Mouse (Mus musculus): ENCODE data around the gene Bcl9l.

The Bcl9l gene

DNA sequence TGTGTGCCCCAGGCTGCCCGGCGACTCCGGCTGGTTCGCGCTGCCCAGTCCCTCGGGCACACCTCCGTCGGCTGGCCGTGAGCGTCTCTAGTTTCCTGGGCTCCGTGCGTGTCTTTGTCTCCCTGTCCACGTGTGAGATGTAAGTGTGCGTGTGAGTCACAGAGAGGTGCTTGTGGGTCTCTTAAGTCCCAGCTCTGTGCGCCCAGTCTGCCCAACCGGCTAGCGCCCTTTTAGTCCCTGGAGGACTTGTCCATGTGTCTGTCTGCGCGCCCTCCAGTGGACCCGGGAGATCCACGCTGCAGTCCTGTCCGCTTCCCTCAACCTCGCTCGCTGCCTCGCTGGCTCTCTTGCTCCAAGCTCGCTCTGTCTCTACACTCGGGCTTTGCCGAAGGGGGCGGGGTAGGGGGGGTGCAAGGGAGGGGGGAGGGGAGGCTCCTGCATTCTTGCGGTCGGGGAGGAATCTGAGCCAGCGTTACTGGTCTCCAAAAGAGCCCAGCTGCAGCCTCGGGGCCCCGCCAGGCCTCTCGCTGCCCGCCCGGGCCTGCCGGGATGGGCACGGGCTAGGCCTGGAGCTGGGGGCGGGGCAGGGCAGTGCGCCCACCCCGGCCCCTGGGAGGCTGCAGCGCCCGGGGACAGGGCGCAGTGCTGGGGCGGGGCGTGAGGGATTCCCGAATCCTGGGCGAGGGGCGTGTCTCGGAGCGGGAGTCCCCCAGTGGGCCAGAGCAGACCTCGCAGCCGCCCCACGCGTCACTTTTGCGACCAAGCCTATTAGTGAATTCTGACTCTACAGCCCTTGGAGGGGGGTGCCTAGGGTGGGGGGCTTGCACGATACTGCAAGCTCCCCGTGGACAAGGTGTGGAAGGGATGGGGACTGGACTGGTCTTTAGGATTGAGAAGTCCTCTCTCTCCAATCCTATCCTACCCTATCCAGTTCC lies 16.1 kb downstream of the Bcl9l start:
- peak; percentile 72 for DNase-seq

DNA sequence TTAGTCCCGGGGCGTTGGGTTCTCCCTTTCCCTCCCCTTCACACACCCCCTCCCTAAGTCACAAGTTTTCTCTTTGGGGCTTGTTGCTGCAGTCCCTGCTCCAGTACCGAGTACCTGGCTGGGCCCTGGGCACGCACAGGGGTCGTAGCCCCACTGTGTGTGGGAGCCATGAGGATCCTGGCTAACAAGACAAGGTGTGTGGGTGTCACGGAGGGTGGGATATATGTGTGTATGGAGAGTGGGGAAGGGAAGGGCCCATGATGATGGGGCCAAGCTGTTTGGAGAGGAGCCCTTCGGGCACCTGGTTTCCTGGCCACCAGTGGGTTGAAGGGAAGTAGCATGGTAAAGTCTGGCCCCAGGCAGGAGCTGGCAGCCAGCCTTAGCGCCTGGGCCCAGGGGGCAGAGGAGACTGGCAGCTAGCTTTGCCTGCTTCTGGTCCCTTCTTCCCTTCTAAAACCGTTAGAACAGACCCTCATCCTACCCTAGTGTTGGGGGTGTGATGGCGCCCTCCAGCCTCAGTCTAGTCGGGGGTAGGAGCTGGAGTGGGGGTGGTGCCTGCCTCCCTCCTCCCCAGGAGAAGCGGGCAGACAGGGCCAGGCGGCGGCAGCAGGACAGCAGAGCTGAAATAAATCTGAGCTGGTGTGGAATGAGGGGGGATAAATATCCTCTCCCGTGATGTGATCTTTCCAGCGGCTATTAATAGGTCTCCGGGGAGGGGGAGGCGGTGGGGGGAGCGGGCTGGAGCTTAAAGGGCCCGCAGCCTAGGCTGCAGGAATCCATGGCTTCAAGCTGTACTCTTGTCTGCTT lies 16.9 kb downstream of the Bcl9l start:
- DNase-seq, result peak; percentile 80

DNA sequence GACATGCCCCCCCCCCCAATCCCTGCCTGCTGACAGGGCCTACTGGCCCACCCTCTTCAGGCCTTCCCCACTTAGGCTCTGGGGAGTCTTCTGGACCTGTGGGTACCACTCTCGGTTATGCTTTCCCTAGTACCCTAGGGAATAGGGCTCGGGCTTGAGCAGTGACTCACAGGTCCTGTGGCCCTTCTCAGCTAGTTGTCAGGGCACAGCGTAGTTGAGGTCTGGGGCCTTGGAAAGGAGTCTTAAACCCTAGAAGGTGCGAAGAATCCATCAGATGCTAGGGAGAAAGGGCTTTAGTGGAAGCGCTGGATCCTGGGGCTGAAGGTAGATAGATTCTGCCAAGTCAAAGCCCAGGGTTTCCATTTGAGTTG lies 17.5 kb downstream of the Bcl9l start:
- DNase-seq, result peak; percentile 37

DNA sequence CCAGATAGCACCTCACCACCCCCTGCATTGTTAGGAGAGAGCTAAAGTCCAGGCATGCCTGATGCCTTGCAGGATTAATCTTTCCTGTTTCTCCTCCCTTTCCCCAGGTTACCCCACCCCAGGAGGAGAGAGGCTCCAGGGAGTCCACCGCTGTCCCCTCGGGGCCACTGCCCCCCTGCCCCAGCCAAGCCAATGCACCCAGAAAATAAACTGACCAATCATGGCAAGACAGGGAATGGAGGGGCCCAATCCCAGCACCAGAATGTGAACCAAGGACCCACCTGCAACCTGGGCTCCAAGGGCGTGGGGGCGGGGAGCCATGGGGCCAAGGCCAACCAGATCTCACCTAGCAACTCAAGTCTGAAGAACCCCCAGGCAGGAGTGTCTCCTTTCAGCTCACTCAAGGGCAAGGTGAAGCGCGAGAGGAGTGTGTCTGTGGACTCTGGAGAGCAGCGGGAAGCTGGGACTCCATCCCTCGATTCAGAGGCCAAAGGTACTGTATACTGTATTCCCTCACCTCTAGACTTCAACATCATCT lies 18.1 kb downstream of the Bcl9l start:
- peak; percentile 57 for DNase-seq

DNA sequence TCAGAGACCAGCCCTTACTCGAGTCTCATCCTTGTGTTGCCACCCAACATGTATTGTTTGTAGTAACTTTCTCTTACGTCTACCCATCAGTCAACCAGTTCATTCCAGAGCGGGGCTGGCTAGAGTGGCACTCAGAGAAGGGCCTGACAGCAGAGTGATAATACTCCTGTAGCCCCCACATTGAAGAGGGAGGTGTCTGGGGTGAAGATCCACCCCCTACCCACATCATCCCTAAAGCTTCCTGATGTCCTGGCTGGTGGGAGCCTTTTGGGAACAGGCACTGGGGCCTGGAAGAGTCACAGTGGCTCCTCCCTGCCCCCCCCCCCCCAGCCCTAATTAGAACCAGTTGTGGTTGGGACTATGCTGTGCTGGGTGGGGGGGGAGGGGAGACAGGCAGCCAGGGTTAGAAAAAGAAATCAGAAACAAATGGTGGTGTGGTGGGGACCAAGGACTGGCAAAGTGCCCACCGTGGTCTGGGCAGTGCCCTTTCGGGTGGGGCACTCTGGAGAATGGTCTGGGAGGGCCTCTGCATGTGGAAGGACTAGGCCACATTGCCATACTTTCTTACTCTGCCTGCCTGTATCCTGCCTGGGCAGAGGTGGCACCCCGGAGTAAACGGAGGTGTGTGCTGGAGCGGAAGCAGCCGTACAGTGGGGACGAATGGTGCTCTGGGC lies 18.7 kb downstream of the Bcl9l start:
- peak; percentile 53 for DNase-seq

DNA sequence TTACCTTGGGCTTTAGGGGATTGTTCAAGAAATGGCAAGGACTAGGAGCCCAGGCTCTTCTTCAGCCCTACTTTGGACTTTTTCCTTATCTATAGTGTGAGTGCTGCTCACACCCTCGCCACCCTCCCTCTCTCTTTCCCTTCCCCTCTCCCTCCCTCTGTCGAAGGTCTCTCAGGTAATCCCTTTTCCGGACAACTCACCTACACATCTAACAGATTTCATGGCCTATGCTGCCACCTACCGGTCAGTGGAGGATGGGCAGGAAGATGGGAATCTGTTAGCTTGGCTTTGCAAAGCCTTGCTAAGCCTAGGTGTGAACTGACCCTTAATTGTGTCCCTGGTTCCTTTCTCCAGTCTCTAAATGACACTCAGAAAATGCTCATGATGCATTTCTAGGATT lies 19.4 kb downstream of the Bcl9l start:
- peak; percentile 83 for DNase-seq

DNA sequence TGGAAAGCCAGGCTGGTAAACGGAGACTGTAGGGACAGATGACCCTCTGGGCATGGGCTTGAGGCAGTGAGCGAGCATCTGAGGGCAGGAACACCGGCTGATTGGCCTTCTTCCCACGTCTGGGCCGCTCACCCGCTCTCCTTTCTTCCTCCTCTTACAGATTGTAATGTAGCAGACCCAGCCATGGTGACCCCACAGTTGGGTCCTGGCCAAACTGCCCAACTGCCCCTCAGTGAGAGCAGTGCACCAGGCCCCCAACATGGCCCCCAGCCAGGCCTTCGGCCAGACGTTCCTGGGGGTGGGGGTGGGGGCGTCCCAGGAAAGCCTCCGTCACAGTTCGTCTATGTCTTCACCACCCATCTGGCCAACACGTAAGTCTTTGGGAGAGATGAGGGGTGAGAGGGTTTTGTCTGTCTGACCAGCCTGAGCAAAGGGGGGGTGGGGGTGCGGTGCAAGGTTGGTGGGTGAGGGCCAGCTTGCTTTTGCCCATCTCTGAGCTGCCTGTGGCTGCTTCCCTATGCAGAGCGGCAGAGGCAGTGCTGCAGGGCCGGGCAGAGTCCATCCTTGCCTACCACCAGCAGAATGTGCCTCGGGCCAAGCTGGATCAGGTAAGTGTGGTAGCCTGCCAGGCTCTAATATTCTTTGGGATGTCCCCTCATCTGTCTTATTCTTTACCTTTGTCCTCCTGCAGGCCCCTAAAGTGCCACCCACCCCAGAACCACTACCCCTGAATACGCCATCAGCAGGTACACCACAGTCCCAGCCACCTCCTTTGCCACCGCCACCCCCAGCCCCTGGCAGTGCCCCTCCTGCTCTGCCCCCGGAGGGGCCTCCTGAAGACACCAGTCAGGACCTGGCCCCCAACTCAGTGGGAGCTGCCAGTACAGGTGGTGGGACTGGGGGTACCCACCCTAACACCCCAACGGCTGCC lies 22.5 kb downstream of the Bcl9l start:
- DNase-seq, result peak; percentile 63

DNA sequence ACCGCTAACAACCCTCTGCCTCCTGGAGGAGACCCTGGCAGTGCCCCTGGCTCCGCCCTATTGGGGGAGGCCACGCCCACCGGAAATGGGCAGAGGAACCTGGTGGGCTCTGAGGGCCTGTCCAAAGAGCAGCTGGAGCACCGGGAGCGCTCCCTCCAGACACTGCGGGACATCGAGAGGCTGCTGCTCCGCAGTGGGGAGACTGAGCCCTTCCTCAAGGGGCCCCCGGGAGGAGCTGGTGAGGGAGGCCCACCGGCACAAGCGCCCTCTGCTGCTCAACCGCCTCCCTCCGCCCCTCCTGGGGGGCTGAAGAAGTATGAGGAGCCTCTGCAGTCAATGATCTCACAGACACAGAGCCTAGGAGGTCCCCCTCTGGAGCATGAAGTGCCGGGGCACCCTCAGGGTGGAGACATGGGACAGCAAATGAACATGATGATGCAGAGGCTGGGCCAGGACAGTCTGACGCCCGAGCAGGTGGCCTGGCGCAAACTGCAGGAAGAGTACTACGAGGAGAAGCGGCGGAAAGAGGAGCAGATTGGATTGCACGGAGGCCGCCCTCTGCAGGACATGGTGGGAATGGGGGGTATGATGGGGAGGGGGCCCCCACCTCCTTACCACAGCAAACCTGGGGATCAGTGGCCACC lies 23.3 kb downstream of the Bcl9l start:
- peak; percentile 65 for DNase-seq

DNA sequence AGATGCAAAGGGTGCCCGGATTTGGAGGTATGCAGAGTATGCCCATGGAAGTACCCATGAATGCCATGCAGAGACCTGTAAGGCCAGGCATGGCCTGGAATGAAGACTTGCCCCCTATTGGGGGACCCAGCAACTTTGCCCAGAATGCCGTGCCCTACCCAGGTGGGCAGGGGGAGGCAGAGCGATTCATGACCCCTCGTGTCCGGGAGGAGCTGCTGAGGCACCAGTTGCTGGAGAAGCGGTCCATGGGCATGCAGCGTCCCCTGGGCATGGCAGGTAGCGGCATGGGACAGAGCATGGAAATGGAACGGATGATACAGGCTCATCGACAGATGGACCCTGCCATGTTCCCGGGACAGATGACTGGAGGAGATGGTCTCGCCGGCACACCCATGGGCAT lies 23.9 kb downstream of the Bcl9l start:
- no peak for DNase-seq

DNA sequence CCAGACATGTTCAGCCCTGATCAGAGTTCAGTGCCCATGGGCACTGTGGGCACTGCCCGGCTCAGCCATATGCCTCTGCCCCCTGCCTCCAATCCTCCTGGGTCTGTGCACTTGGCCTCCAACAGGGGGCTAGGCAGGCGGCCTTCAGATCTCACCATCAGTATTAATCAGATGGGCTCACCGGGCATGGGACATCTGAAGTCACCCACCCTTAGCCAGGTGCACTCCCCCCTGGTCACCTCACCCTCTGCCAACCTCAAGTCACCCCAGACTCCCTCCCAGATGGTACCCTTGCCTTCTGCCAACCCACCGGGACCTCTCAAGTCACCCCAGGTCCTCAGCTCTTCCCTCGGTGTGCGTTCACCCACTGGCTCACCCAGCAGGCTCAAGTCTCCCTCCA lies 24.7 kb downstream of the Bcl9l start:
- no peak for DNase-seq

DNA sequence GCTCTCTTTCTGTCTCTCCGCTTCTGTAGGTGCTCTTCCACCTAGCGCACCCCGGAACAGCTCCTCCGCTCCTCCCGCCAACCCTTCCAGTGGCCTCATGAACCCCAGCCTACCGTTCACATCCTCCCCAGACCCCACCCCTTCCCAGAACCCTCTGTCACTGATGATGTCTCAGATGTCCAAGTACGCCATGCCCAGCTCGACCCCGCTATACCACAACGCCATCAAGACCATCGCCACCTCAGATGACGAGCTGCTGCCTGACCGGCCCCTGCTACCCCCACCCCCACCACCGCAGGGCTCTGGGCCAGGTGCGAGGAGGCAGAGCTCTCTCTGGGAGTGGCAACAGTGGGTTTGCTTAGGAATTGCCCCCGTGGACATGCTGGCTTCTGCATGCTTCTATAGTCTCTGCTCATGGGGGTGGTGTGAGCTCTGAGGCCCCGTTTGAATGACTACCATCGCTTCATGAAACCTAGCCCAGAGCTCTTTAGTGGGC lies 25.5 kb downstream of the Bcl9l start:
- peak; percentile 51 for DNase-seq

DNA sequence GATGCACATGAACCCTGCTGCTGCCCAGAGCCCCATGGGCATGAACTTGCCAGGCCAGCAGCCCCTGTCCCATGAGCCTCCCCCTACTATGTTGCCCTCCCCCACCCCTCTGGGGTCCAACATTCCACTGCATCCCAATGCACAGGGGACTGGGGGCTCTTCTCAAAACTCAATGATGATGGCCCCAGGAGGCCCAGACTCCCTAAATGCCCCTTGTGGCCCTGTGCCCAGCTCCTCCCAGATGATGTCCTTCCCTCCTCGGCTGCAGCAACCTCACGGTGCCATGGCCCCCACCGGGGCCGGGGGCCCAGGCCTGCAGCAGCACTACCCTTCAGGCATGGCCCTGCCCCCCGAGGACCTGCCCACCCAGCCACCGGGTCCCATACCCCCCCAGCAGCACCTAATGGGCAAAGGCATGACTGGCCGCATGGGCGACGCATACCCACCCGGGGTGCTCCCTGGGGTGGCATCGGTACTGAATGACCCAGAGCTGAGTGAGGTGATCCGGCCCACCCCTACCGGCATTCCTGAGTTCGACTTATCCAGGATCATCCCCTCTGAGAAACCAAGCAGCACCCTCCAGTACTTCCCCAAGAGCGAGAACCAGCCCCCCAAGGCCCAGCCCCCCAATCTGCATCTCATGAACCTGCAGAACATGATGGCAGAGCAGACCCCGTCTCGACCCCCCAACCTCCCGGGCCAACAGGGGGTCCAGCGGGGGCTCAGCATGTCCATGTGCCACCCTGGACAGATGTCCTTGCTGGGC lies 26.3 kb downstream of the Bcl9l start:
- DNase-seq, result peak; percentile 66

DNA sequence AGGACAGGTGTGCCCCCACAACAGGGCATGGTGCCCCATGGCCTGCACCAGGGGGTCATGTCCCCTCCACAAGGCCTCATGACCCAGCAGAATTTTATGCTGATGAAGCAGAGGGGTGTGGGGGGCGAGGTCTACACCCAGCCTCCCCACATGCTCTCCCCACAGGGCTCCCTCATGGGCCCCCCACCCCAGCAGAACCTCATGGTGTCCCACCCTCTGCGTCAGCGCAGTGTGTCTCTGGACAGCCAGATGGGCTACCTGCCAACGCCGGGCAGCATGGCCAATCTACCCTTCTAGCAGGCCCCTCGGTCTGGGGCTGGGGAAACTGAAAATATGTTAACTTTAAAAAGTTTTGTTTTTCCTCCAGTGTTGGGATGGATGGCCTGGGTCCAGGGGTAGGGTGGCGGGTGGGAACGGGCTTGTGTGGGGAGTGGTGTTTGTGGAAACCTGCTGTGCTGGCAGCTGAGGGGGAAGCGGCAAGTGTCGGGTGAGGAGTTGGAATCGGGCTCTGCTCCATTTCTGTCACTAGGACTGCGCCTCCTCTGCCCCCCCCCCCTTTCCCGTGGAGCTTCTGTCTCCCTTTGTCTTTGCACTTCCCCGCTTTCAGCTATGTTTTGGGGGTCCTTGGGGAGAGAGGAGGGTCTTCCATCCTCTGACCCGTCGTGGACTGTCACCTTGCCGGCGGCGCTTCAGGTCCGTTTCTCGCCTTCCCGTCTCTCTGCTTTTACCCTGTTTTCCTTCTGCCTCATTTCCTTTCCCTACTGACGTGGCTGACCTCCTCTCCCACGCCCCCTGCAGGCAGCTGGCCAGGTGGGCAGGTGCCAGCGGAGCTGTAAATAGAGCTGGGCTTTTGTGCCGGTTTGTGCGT lies 27.1 kb downstream of the Bcl9l start:
- DNase-seq, result peak; percentile 91

DNA sequence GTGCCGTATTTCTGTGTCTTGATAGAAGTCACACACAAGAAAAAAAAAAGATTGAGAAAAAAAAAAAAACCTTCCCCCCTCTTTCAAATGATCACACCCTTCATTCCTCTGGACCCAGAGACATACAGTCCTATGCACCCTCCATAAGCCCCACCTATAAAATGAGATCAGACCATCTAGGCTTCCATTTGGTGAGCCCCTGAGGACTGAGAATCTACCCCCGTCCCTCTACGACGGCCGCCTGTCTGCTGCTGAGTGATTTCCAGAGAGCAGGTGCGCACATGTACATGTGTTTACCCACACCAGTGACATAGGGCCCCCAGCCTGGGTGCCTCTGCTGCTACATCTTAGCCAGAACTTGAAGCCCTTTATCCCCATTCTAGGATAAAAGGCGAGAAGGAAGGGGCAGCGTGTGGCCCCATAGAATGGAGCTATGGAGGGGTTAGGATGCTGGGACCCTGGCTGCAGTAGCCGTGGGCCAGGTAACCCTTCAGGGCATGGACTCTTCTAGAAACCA lies 27.8 kb downstream of the Bcl9l start:
- peak; percentile 49 for DNase-seq

DNA sequence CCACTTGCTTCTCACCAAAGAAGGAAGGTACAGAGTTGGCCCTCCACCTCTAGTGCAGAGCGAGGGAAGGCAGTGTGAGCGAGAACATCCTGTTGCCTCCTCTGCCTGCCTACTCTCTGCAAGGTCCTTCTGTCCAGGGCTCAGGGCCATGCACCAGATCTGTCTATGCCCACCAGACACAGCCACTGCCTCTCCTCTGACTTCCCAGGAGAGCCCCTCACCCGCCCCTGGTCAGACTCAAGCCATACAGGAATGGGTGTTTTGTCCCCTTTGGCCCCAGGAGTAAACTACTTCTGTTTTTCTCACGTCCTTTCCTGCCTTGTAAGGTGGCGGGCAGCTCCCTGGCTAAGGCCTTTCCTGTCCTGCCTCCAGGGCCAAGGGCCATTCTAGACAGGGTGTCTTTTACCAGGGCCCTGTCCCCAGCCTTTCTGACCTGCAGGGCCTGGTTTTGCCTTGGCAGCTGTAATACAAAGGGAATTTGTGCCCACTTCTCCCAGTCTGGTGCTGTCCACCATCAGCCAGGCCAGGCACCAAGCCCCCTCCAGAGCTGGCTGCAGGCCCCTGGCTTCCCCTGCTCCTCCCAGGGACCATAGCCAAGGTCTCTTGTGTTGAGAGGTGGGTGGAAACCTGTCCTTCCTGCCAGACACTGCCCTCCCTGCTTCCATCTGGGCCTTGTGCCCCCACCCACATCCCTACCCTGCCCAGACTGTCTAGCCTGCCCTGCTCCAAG lies 28.4 kb downstream of the Bcl9l start:
- peak; percentile 82 for DNase-seq

DNA sequence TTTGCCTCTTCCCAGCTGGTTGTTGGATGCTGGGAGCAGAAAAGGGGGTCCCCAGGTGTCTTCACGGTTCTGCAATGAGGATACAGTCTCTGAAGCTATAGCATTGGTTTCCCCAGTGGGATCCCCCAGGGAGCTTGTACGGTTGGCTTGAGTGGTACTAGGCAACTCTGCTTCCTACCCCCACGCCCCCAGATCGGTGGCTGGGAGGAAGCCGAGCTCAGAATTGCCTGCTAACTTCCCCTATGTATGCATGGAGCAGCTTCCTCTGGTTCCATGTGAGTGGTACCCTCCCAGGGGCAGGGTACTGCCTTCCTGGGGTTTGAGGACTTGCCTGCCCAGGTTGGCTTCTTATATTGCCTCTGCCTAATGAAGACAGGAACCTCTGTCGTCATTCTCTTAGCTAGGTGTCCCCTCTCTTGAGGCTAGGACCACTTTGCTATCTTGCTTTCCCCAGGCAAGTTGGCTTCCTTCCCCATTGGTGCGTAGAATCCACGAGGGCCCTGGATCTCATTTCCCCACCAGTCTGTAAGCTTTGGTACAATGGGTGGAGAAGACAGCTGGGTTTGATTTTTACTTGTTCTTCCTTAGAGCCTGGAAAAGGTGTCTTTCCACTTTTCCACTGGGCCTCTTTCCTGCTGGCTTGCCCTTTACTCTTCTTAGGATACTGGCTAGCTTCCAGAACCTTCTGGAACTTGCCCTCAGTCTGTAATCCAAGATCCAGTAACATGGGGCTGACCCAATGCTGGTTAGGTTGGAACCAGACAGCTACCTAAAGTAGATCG lies 29.5 kb downstream of the Bcl9l start:
- peak; percentile 29 for DNase-seq

DNA sequence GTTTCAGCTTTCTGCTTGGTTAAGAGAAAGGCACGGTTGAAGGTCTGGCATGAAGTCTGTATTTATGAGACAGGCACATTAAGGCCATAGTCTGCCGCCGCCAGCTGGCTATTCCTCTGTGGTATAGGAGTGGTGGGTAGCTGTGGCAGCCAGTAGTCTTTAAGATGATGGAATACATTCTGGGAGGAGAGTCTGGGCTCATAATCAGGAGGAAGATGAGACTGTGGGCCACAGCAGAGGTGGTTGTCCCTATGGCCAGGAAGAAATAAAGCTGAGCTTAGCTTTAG lies 30.0 kb downstream of the Bcl9l start:
- DNase-seq, result no peak

DNA sequence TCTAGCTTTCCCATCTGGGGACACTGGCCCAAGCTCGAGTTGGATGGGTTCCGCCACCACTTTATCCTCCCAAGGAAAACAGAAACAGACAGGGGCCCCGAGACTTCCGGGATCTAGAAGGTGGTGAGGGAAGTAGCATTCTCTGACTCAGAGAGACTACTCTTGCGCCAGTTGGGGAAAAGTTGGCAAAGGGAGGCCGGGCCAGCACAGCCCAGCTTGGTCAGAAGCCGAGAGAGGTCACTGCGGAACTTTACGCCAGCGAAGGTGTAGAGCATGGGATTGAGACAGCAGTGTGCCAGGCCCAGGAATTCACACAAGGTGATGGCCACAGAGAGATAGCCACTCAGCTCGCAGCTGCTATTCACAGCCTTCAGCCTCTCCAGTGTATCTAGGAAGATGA lies 30.5 kb downstream of the Bcl9l start:
- DNase-seq, result peak; percentile 19
